Mouse (Mus musculus): ENCODE measurements around the gene Mrpl50. TPM values are rescaled to one million over a fixed set of nuclear protein-coding genes. Genes with fewer than 3 reads are reported as not detected.
"Not testable (repeated sequence)": the region's sequence is repeated elsewhere in the genome, so short reads cannot be mapped to it uniquely, and the experiment has no call there.

Gene Mrpl50
- total RNA-seq, 2 experiments from 2014 or later: 28.3 to 31.2 TPM

- no peak for DNase-seq (ENCODE audit: low spot score in 2 of 2)
- intact Hi-C loops (cut with DNase I): no loop called here
Measured at GRCm38 (mm10) chr4:49512636-49513035, 8.3 kb downstream of the Mrpl50 start.

- intact Hi-C loops (cut with DNase I); DNase-seq (ENCODE audit: low spot score in 2 of 2): not testable (repeated sequence)
Measured at GRCm38 (mm10) chr4:49510236-49510835, 10.6 kb downstream of the Mrpl50 start.

DNA sequence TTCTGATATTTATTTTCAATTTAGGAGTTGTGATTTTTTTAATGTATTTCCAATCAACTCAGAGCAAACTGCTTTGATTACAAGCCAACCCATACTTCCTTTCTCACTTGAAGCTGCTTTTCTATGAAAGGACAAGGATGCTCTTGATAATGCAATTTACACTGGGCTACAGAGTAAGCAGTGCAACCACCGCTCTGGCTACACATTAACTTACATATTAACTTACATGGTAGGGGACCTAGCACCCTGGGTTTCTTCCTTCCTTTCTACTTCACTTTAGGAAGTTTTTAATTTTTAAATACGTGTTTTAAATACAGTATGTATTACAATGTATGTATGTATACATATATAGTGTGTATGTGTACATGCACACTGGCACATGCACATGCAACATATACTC lies 11.7 kb downstream of the Mrpl50 start:
- no peak for DNase-seq (ENCODE audit: low spot score in 2 of 2)
- intact Hi-C loops (cut with DNase I): no loop called here

DNA sequence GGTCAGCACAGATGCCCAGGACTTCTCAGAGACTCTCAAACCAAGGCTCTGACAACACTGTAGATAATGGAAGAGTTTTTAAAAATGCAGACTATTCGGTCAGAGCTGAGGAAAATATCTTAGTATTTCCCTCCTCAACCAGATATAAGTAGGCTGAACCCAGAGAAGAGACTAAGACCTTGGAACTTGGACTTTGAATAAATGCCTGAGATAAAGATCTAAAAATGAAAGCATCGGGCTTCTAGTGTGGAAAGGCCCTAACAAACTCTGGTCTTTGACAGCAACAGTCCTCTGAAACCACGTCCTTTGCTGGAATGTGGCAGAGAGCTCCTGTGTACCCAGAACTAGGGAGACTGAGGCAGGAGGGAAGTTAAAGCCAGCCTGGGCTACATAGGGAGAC lies 14.5 kb downstream of the Mrpl50 start, which contains the start of gene Baat:
Baat (minus strand) TSS at position 172 of the 400 bp plus-strand sequence.
- intact Hi-C loops (cut with DNase I): no loop called here
- no peak for DNase-seq (ENCODE audit: low spot score in 2 of 2)

DNA sequence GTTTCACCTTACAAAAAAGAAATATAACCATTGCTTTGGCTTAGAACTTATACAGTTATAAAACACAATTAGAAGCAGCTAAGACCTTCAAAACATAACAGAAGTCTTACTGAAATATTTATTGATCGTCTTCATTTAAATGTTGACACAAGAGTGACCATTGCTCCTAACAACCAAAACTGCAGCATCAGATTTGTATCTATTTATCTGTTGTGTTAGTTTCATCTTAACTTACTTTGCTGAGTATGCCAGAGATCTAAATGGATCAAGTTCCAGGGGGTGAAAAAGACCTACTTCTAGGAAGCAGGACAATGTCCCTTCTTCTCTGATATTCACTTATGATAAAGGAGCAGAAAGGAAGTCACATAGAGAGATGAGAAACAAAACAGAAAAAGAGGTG lies 17.3 kb downstream of the Mrpl50 start:
- intact Hi-C loops (cut with DNase I): no loop called here
- DNase-seq (ENCODE audit: low spot score in 2 of 2): no peak

DNA sequence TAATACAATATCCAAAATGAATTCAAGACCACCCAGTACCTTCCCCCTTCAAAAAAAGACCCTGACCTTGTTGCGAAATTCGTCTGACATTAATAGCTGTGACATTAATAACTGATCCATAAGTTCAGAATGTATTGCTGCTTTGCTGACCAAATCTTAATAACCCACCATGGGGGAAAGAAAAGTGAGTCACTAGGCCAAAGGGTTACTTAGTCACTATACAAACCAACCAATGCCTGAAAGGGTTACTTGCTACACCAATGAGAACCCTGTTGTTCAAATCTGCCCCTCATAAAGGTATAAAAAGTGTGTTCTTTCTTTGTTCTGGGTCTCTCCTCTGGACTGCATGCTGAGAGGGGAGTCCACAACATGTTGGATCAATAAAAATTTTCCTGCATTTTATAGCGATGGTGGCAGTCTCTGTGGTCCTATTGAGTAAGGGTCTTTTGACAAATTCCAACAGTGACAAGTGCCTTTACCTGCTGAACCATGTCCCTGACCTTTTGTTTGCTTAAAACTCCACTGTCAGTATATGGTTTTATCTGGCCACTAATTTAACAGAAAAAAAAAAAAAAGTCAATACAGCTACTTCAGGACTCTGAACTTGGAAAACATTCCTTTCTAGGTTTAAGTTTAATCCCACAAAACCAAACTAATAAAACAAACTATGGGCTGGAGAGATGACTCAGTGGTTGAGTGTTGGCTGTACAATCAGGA lies 34.8 kb downstream of the Mrpl50 start:
- DNase-seq (ENCODE audit: low spot score in 2 of 2); intact Hi-C loops (cut with DNase I): not testable (repeated sequence)

DNA sequence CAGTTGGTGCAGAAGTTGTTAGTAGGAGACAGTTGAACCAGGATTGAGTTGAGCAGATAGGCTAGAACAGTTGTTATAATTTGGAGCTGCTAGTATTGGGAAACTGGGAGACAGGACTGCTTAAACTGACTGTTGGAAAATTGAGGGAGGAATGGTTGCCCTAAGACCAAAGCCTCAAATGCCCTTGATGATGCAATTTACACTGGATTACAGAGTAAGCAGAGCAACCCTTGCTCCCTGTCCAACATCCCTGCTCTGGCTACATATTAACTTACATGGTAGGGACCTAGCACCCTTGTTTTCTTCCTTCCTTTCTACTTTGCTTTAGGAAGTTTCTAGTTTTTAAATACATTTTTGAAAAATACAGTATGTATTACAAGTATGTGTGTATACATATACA lies 35.5 kb downstream of the Mrpl50 start:
- intact Hi-C loops (cut with DNase I): no loop called here
- no peak for DNase-seq (ENCODE audit: low spot score in 2 of 2)

- intact Hi-C loops (cut with DNase I): no loop called here
- DNase-seq (ENCODE audit: low spot score in 2 of 2): no peak
Measured at GRCm38 (mm10) chr4:49480896-49481295, 40.0 kb downstream of the Mrpl50 start.

DNA sequence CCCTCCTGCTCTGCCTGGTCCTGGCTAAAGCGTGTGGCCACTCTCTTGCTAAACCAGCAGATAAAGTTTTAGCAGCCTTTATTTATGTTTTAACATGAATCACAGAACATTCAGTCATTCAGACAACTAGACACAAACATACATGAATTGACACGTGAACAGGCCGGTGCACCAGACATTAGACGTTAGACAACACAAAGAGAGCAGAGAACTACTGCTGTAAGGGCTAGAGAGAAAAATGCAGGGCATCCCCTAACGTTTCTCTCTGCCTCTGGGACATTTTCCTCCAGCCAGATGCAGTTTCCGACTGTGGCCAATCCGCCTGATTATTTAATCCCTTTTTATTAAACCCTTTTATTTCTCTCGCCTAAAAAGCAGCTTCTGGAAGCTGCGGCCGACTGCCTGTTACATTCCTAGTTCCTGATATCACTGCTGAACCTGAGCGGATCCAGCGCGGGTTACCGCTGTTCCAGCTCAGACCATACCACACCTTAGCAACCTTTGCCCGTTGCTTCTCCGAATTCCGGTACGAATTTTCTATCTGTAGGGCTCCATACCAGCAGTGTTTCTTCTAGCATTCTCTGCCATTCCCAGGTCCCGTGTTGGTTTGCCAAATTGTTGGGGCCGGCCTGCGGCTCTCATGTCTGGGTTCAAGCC lies 40.7 kb downstream of the Mrpl50 start:
- intact Hi-C loops (cut with DNase I): no loop called here
- DNase-seq (ENCODE audit: low spot score in 2 of 2): no peak

- intact Hi-C loops (cut with DNase I); DNase-seq (ENCODE audit: low spot score in 2 of 2): not testable (repeated sequence)
Measured at GRCm38 (mm10) chr4:49479035-49479434, 41.9 kb downstream of the Mrpl50 start.

GRCm38 (mm10) chr4:49478118-49478877 lies 42.6 kb downstream of the Mrpl50 start:
- intact Hi-C loops (cut with DNase I): no loop called here
- DNase-seq (ENCODE audit: low spot score in 2 of 2): no peak

DNA sequence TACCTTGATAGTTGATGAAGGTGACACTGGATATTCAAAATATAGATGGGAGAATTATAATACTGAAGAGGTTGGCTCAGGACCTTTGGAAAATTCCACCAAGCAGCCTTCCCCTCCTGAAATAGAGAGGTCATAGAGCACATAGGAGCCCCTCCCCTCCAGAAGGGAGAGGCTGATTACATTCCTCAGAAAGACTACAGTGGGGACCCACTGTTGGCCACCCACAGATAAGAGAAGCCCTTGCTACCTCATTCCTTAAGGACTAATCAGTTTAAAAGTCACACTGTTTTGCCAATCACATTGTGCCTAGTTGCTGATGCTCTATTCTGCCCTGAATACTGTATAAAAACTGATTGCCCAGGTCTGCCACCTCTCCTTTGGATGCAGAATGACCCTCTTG lies 46.3 kb downstream of the Mrpl50 start:
- DNase-seq (ENCODE audit: low spot score in 2 of 2): no peak
- intact Hi-C loops (cut with DNase I): no loop called here

DNA sequence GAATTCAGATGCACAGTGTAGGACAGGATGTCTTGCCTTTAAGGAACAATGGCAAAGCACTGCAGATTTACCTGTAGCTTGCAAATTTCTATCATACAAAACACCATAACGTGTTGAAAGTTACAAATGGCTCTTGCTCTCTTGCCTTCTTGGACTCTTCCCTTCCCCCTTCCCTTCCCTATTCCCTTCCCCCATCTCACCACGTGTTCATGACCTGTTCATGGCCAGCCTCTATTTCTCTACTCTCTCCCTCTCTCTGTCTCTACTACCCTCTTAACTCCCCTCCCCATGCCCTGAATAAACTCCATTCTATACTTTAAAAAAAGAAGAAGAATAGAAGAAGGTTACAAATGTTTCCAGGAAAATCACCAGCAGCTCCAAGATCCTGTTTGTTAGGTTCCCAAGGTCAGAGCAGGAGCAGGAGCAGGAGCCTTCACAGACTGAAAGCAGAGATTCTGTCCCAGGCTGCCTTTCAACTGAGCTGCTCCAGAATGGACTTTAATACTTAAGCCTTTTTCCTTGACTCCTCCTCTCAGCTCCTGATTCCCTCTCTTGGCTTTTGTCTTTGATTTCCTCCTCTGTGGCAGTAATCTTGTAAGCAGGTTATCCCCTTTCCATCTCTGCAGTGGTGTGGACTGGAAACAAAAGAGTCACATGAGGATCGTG lies 47.3 kb downstream of the Mrpl50 start, which contains the start of gene Acnat1:
Acnat1 (minus strand) TSS at position 478 of the 666 bp plus-strand sequence.
- intact Hi-C loops (cut with DNase I): no loop called here
- DNase-seq (ENCODE audit: low spot score in 2 of 2): no peak

DNA sequence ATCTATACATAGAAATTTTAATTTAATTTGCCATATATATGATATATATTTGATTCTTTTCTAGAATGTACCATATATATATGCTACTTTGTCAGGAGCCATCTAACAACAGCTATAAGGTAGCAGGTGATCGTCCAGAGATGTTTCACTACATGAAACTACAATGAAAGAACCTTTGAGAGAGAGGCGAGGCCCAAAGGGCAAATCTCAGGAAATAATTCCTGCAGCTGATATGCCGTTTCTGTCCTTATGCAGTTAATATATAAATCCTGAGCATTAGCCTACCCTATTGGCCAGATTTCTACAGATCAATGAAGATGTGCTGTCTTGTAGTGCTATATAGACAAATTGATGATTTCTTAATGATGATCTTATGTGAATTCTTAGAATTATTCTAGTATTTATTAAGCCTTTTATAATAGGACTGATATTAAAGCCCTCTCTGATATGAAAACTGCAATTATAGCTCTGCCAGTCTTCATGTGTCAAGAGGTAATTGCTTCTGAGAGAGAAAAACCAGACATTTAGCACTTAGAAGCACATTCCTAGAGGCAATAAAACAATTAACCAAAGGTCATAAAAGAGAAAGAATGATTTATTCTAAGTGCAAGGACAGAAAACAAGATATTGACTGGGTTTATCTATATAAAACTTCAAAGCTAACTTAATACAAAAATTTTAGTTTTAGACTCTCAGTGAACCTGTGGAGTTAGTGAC lies 51.3 kb downstream of the Mrpl50 start:
- DNase-seq (ENCODE audit: low spot score in 2 of 2): no peak

DNA sequence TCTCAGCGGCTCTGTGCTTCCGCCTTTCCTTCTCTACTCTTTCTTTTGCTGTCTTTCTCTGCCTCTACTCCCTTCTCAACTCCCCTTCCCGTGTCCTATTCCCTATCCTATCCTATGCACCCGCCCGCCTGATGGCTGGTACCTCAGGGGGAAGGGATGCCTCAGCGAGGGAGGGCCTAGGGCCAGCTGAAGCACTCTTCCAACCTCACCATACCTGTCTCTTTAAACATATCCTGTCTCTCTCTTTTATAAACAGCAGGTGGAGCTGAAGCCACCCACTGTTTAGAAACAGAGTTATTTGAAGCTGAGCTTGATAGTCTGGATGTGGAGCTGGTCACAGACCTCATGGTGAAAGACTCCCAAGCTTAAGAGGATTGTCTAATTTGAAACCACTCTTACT lies 53.5 kb downstream of the Mrpl50 start:
- intact Hi-C loops (cut with DNase I): no loop called here
- no peak for DNase-seq (ENCODE audit: low spot score in 2 of 2)

More for the DNA sequence above, 51.3 kb downstream of the Mrpl50 start:
- intact Hi-C loops (cut with DNase I): no loop called here

Measured in left cerebral cortex, postnatal 25 days (tissue).